In the genomic region with DNA sequence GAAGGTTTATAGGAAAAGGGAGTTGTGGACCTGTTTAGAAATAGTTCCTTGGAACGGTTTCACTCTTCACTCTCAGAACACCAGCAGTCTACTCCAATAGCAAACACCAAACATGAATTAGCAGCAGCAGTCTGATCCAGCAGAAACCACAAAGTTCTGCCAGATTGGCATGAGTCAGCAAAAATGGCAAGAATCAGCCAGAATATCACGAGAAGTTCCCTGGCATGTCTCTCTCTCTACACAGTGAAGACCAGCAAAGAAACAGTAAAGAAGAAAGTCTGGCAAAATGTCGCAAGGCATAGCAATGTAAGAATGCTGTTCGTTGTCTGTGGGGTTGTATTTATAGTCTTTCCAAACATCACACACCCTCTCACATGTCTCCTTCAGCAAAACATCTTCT, we compare ENCODE assay signal across 26 mouse cellular contexts. TPM values are rescaled to one million over a fixed set of nuclear protein-coding genes. Genes with fewer than 3 reads are reported as not detected.
DNase-seq lines count a peak whose midpoint lies in the region; ATAC-seq and TF ChIP-seq lines count a peak whose summit lies in the region.
"Had no signal": no experiment of that assay in that cellular context is flagged by ENCODE, and none has a peak within 500 bp of the region (broad histone marks: within the 10 kb centered on the region; RNA-seq: fewer than 3 reads in every experiment).

No protein-coding gene starts in this region.

- no peak overlapping the region for H3K4me3 ChIP-seq in MEL (ENCODE audit: control insufficient read depth in 1 of 2, insufficient read depth in 1 of 2, low read depth in 2 of 2, low read length in 2 of 2)
- H3K4me3 ChIP-seq in embryonic fibroblast, embryonic 13.5 days (ENCODE audit: insufficient read depth, low read length), result no peak overlapping the region
- no peak overlapping the region for H3K4me3 ChIP-seq in stomach, embryonic 15.5 days (replicated peaks)
- no peak overlapping the region for H3K4me3 ChIP-seq in kidney, embryonic 15.5 days (replicated peaks)
- H3K4me3 ChIP-seq: forebrain, embryonic 13.5 days; heart, embryonic 10.5 days; heart, embryonic 15.5 days; hindbrain, embryonic 12.5 days; left cerebral cortex, adult 2 months; limb, embryonic 13.5 days had no signal

- H3K27ac ChIP-seq in MEL (ENCODE audit: control insufficient read depth, low read depth, low read length), result no peak overlapping the region
- peak overlapping the region; percentile 68 for H3K27ac ChIP-seq in embryonic fibroblast, embryonic 13.5 days (ENCODE audit: insufficient read depth, low read length)
- H3K27ac ChIP-seq in stomach, embryonic 15.5 days, result peak overlapping the region; percentile 2; the same call in 1 of the 2 replicates
- no peak overlapping the region for H3K27ac ChIP-seq in kidney, embryonic 15.5 days
- H3K27ac ChIP-seq: forebrain, embryonic 13.5 days; heart, embryonic 10.5 days; heart, embryonic 15.5 days; hindbrain, embryonic 12.5 days; hindbrain, postnatal 0 days; kidney, postnatal 0 days; left cerebral cortex, adult 2 months had no signal

- peaks cover 0 to 11% of the 10 kb centered on the region in 2 experiments; a peak in 2 of 4 replicates for H3K36me3 ChIP-seq in MEL (ENCODE audit: control insufficient read depth in 1 of 2, insufficient read depth in 2 of 2, low read length in 2 of 2)
- no peaks in the 10 kb centered on the region for H3K36me3 ChIP-seq in stomach, embryonic 15.5 days
- H3K36me3 ChIP-seq in kidney, embryonic 15.5 days, result no peaks in the 10 kb centered on the region
- H3K36me3 ChIP-seq: heart, embryonic 10.5 days; heart, embryonic 15.5 days; hindbrain, embryonic 12.5 days; limb, embryonic 13.5 days had no signal

- no peaks in the 10 kb centered on the region for H3K79me2 ChIP-seq in MEL (ENCODE audit: control insufficient read depth, insufficient read depth, low read length, poor library complexity)

- H3K4me1 ChIP-seq in MEL (ENCODE audit: control insufficient read depth in 1 of 2, insufficient read depth in 2 of 2, low read length in 2 of 2), result peaks cover 3 to 24% of the 10 kb centered on the region in 2 experiments; a peak in 3 of 4 replicates
- H3K4me1 ChIP-seq in embryonic fibroblast, embryonic 13.5 days (ENCODE audit: control insufficient read depth, insufficient read depth, low read length), result peaks cover 3% of the 10 kb centered on the region; the same call in 1 of the 2 replicates
- H3K4me1 ChIP-seq in stomach, embryonic 15.5 days, result no peaks in the 10 kb centered on the region
- H3K4me1 ChIP-seq in kidney, embryonic 15.5 days, result peaks cover 16% of the 10 kb centered on the region
- H3K4me1 ChIP-seq: forebrain, embryonic 13.5 days; hindbrain, embryonic 12.5 days had no signal

- no peak for TF ChIP-seq POLR2A in MEL (IDR thresholded peaks at IDR 0.05; ENCODE audit: control insufficient read depth in 1 of 2, insufficient read depth in 1 of 2, low read depth in 1 of 2, low read length in 2 of 2, poor library complexity in 1 of 2)
- TF ChIP-seq POLR2A in embryonic fibroblast, embryonic 13.5 days (IDR thresholded peaks at IDR 0.05; ENCODE audit: low read depth, low read length), result no peak

- no peak overlapping the region for H3K9ac ChIP-seq in MEL (ENCODE audit: control insufficient read depth, low read depth, low read length, poor library complexity, severe bottlenecking)
- no peak overlapping the region for H3K9ac ChIP-seq in stomach, embryonic 15.5 days
- no peak overlapping the region for H3K9ac ChIP-seq in kidney, embryonic 15.5 days
- H3K9ac ChIP-seq: forebrain, embryonic 13.5 days; heart, embryonic 15.5 days; hindbrain, embryonic 12.5 days; limb, embryonic 13.5 days had no signal

- H3K4me2 ChIP-seq in stomach, embryonic 15.5 days, result no peak overlapping the region
- H3K4me2 ChIP-seq in kidney, embryonic 15.5 days, result no peak overlapping the region
- H3K4me2 ChIP-seq: forebrain, embryonic 13.5 days; heart, embryonic 15.5 days; hindbrain, embryonic 12.5 days; limb, embryonic 13.5 days; liver, embryonic 11.5 days had no signal

- no peaks in the 10 kb centered on the region for H3K27me3 ChIP-seq in MEL (ENCODE audit: control insufficient read depth in 1 of 2, insufficient read depth in 2 of 2, low read length in 2 of 2)
- H3K27me3 ChIP-seq in stomach, embryonic 15.5 days (replicated peaks), result no peaks in the 10 kb centered on the region
- H3K27me3 ChIP-seq in kidney, embryonic 15.5 days, result no peaks in the 10 kb centered on the region
- H3K27me3 ChIP-seq: forebrain, embryonic 13.5 days; heart, embryonic 15.5 days; hindbrain, embryonic 12.5 days; limb, embryonic 13.5 days; Patski had no signal

- no peak for ATAC-seq in stomach, embryonic 15.5 days (ENCODE audit: insufficient read depth, low FRiP score, low read depth)
- no peak for ATAC-seq in kidney, embryonic 15.5 days (replicated peaks; ENCODE audit: low FRiP score)
- ATAC-seq: forebrain, embryonic 13.5 days; hindbrain, postnatal 0 days; Patski had no signal

- 54% methylated on average over 4 of the region's 4 CpGs for WGBS in stomach, embryonic 15.5 days
- WGBS in kidney, embryonic 15.5 days, result 81% methylated on average over 4 of the region's 4 CpGs

- no peak; a peak in 1 of 4 replicates for TF ChIP-seq EP300 in MEL (IDR thresholded peaks at IDR 0.05; ENCODE audit: low read depth in 1 of 2, low read length in 2 of 2)

- no peak for TF ChIP-seq RAD21 in MEL (IDR thresholded peaks at IDR 0.05; ENCODE audit: low read depth, low read length)

- TF ChIP-seq CTCF in MEL (IDR thresholded peaks at IDR 0.05 in 2 of 3, conservative IDR thresholded peaks at IDR 0.05 in 1 of 3; ENCODE audit: control insufficient read depth in 1 of 3, insufficient read depth in 1 of 3, low read depth in 2 of 3, low read length in 3 of 3, poor library complexity in 1 of 3, severe bottlenecking in 1 of 3), result no peak
- no peak for TF ChIP-seq CTCF in embryonic fibroblast, embryonic 13.5 days (IDR thresholded peaks at IDR 0.05; ENCODE audit: borderline replicate concordance, insufficient read depth, low read length)

- no peaks in the 10 kb centered on the region for H3K9me3 ChIP-seq in MEL (replicated peaks; ENCODE audit: insufficient read depth, low read length)
- no peaks in the 10 kb centered on the region for H3K9me3 ChIP-seq in stomach, embryonic 15.5 days
- H3K9me3 ChIP-seq in kidney, embryonic 15.5 days (replicated peaks), result no peaks in the 10 kb centered on the region
- H3K9me3 ChIP-seq: forebrain, embryonic 13.5 days; heart, embryonic 10.5 days; heart, embryonic 15.5 days; hindbrain, embryonic 12.5 days; limb, embryonic 13.5 days had no signal

- peak; percentile 66 for DNase-seq in 416B (ENCODE audit: low read depth)
- peak; percentile 53 for DNase-seq in MEL (ENCODE audit: low read depth, low spot score)
- DNase-seq in left cerebral cortex, adult 9 months (ENCODE audit: low spot score in 2 of 2), result no peak
- no peak for DNase-seq in layer of hippocampus, postnatal 36 days
- no peak for DNase-seq in thymus, postnatal 14 days
- DNase-seq: adrenal gland, postnatal 14 days; cerebellum, adult 2 months; cerebellum, postnatal 14 days; gastrocnemius, postnatal 10 days; heart, adult 11 months; kidney, adult 11 months; kidney, postnatal 4 days; midbrain, embryonic 14.5 days had no signal

TF ChIP-seq in MEL, 35 proteins besides CTCF, POLR2A, EP300 and RAD21:
- no peak for TF ChIP-seq RCOR1 (IDR thresholded peaks at IDR 0.05; ENCODE audit: low read depth, low read length)
- peak; percentile 91 for TF ChIP-seq MAFK (IDR thresholded peaks at IDR 0.05; ENCODE audit: borderline replicate concordance, low read depth, low read length)
- TF ChIP-seq MAX (IDR thresholded peaks at IDR 0.05; ENCODE audit: low read length), result no peak
- TF ChIP-seq ZMIZ1 (IDR thresholded peaks at IDR 0.05; ENCODE audit: low read depth, low read length), result no peak
- peak; percentile 4; the same call in 1 of the 2 replicates for TF ChIP-seq ETS1 (IDR thresholded peaks at IDR 0.05; ENCODE audit: low read depth, low read length)
- no peak for TF ChIP-seq NRF1 (IDR thresholded peaks at IDR 0.05; ENCODE audit: insufficient read depth, low read depth, low read length, poor library complexity, severe bottlenecking)
- TF ChIP-seq TCF12 (IDR thresholded peaks at IDR 0.05; ENCODE audit: low read depth, low read length), result 0 out of 2 replicates have a peak, but pooled peaks have one; percentile 1
- TF ChIP-seq KAT2A (conservative IDR thresholded peaks at IDR 0.05; ENCODE audit: low read depth, low read length), result no peak
- TF ChIP-seq MXI1 (IDR thresholded peaks at IDR 0.05; ENCODE audit: low read depth, low read length), result no peak
- 0 out of 2 replicates have a peak, but pooled peaks have one; percentile 61 for TF ChIP-seq GABPA (IDR thresholded peaks at IDR 0.05; ENCODE audit: low read depth, low read length)
- TF ChIP-seq CHD1 (IDR thresholded peaks at IDR 0.05; ENCODE audit: low read depth, low read length), result no peak
- no peak for TF ChIP-seq SIN3A (IDR thresholded peaks at IDR 0.05; ENCODE audit: low read length)
- TF ChIP-seq ZNF384 (IDR thresholded peaks at IDR 0.05; ENCODE audit: low read depth, low read length), result no peak

RNA-seq across cellular contexts. Expression of a gene that starts 11.0 kb away (rescaled TPM):
- total RNA-seq in MEL (2012; rRNA removed), result 65.7 and 67.2 TPM in 2 replicates
- polyA plus RNA-seq in MEL (2012; ENCODE audit: insufficient read depth in 1 of 2, insufficient read length in 2 of 2, low read depth in 1 of 2, low replicate concordance in 2 of 2, missing spikeins in 1 of 2), result 10 to 100 TPM in 1 of 2 experiments, not detected in 1; 76.7 TPM
- 54.9 and 75.0 TPM in 2 replicates for polyA plus RNA-seq in embryonic fibroblast, embryonic 13.5 days (2011; ENCODE audit: insufficient read length, low read depth, missing spikeins)
- 98.5 and 110 TPM in 2 replicates for polyA plus RNA-seq in stomach, embryonic 15.5 days (2015; fragmentation: Nextera tagmentation; extraction: Ambion mirVana)
- 106 and 113 TPM in 2 replicates for polyA plus RNA-seq in kidney, embryonic 15.5 days (2015; fragmentation: Nextera tagmentation; extraction: Ambion mirVana)
- 10 to 100 TPM; 34.3 to 35.3 TPM for total RNA-seq in layer of hippocampus, postnatal 36 days (2021)

RNA-seq across cellular contexts. Expression of a gene that starts 58.1 kb away (rescaled TPM):
- total RNA-seq in MEL (2012; rRNA removed), result 51.6 and 75.6 TPM in 2 replicates
- 10 to 100 TPM in 1 of 2 experiments, not detected in 1; 44.2 TPM for polyA plus RNA-seq in MEL (2012; ENCODE audit: insufficient read depth in 1 of 2, insufficient read length in 2 of 2, low read depth in 1 of 2, low replicate concordance in 2 of 2, missing spikeins in 1 of 2)
- polyA plus RNA-seq in embryonic fibroblast, embryonic 13.5 days (2011; ENCODE audit: insufficient read length, low read depth, missing spikeins), result 26.2 and 30.8 TPM in 2 replicates
- polyA plus RNA-seq in stomach, embryonic 15.5 days (2015; fragmentation: Nextera tagmentation; extraction: Ambion mirVana), result 22.3 and 23.8 TPM in 2 replicates
- 19.0 and 19.7 TPM in 2 replicates for polyA plus RNA-seq in kidney, embryonic 15.5 days (2015; fragmentation: Nextera tagmentation; extraction: Ambion mirVana)
- 1 to 10 TPM; 6.9 to 8.3 TPM for total RNA-seq in layer of hippocampus, postnatal 36 days (2021)

Comparison
In these comparisons a context has a peak if more than half of its experiments do, and no peak if none do; other contexts are left out.
1. DNase-seq: peak in 416B (single experiment) and MEL (single experiment); none in left cerebral cortex, adult 9 months (0 of 2), layer of hippocampus, postnatal 36 days (0 of 2) and thymus, postnatal 14 days (single experiment).
2. H3K27ac ChIP-seq: peak in embryonic fibroblast, embryonic 13.5 days (single experiment) and stomach, embryonic 15.5 days (single experiment); none in MEL (single experiment) and kidney, embryonic 15.5 days (single experiment).